Mouse (Mus musculus): ENCODE measurements around the gene Pdilt. TPM values are rescaled to one million over a fixed set of nuclear protein-coding genes. Genes with fewer than 3 reads are reported as not detected.

The Pdilt gene
- 0.12 TPM in 1 of 2 replicates, not detected in the other for polyA plus RNA-seq (2012; rRNA removed)

GRCm38 (mm10) chr7:119523389-119523788, at the start of gene Pdilt:
TSS of gene Pdilt (minus strand) at chr7:119523489.

DNA sequence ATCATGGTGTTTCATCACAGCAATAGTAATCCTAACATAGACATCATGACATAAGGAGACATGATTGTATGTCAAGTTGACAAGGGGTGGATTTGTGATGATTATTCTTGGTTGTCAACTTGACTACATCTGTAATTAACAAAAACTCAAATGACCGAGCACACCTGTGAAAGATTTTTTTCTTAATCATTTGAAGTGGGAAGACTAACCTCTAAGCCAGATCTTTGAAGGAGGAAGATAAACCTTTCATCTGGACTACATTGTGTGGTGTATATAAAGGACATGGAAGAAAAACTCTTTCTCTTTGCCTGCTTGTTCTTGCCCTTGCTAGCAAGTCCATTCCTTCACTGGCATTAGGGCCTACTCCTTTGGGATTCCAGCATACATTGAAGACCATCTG, 30.8 kb upstream of the Pdilt start, which contains the start of gene Acsm2:
Acsm2 (plus strand) TSS at position 301 of the 400 bp plus-strand sequence.

DNA sequence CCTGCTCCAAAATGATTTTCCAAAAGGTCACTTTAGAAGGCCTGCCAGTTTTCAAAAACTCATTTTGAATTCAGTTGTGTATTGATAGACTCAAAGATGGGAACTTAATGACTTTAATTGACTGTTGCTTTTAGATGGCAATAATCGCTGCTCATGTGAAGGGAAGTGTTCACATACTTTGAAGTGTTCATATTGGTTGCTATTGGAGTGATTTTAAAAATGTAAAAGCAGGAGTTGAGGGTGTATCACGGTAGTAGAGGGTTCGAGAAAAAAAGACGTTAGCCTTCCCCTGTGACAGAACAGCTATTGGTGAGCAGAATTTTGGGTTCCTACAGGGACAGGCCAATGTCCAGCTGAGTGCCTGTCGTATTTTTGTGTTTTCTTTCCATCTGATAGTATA, 4.1 kb downstream of the Pdilt start, which contains the start of gene Acsm5:
Acsm5 (plus strand) TSS at position 301 of the 400 bp plus-strand sequence.

DNA sequence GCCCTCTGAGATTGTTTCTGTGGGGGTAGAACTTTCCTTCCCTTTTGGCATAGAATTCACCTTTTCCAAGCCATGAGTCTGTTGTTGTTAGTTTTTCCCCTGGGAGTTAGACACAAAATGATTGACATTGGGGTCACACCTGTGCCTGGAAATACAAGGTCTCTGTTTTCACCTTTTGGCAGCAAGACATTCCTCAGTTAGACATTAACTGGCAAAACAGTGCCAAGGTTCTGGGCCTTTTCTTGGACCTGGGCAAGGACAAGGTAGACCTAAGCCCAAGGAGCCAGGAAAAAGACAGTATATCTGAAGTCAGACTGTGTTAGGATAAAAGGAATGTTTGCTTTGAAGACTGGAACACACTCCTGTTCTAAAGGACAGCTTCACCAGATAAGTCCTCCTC, 44.0 kb downstream of the Pdilt start, which contains the start of gene Umod:
Umod (minus strand) TSS at position 27 of the 400 bp plus-strand sequence.

GRCm38 (mm10) chr7:119459185-119459584, 64.1 kb downstream of the Pdilt start, which contains the start of gene Gp2:
TSS of gene Gp2 (minus strand) at chr7:119459285.

Other genes with a start within 250 kb of the Pdilt start
- gene Gp2, start 64.2 kb downstream of the Pdilt start, polyA plus RNA-seq (2012; rRNA removed), result not detected in 2 replicates
- not detected in 2 replicates for gene Umod, start 44.2 kb downstream of the Pdilt start, polyA plus RNA-seq (2012; rRNA removed)
- gene Acsm5, start 4.0 kb downstream of the Pdilt start, polyA plus RNA-seq (2012; rRNA removed), result not detected in 2 replicates
- not detected in 2 replicates for gene Acsm2, start 30.9 kb upstream of the Pdilt start, polyA plus RNA-seq (2012; rRNA removed)
- gene Acsm1, start 83.5 kb upstream of the Pdilt start, polyA plus RNA-seq (2012; rRNA removed), result not detected in 2 replicates
- gene Acsm4, start 166.5 kb upstream of the Pdilt start, polyA plus RNA-seq (2012; rRNA removed), result 0.32 TPM in 1 of 2 replicates, not detected in the other
- 47.0 and 53.1 TPM in 2 replicates for gene Thumpd1, start 197.3 kb upstream of the Pdilt start, polyA plus RNA-seq (2012; rRNA removed)
- 0.11 and 0.22 TPM in 2 replicates for gene Acsm3, start 237.4 kb upstream of the Pdilt start, polyA plus RNA-seq (2012; rRNA removed)

Data from central nervous system, embryonic 11.5 days (tissue).